In the genomic region with DNA sequence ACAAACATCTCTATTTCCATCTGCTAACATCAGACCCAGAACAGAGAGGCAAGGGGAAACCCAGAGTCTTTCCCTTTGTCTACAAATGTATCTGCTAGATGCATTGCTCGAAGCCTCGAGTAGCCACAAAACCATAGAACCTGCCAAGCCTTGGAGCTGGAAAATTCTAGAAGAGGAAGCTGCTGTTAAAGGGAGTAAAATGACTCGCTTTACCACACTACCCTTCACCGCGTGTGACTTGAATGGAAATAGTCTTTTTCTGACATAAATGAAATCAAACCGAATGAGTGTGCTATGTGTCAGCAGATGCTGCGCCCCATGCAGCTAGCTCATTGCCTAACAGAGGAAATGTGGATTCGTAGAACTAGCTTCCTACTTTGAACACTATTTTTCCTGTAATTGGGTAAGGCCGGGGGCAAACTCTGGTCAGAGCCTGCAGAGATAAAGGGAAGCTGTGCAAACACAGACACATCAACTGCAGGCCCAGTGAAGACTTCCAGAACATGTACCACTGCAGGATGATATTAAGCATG, we compare ENCODE assay signal across 12 mouse cellular contexts.
DNase-seq lines count a peak whose midpoint lies in the region; ATAC-seq and TF ChIP-seq lines count a peak whose summit lies in the region.
"Had no signal": no experiment of that assay in that cellular context is flagged by ENCODE, and none has a peak within 500 bp of the region (broad histone marks: within the 10 kb centered on the region; RNA-seq: fewer than 3 reads in every experiment).

No protein-coding gene starts in this region.

- H3K4me1 ChIP-seq in lung, embryonic 14.5 days (ENCODE audit: insufficient read depth): no peaks in the 10 kb centered on the region
- peaks cover 96% of the 10 kb centered on the region for H3K4me1 ChIP-seq in megakaryocyte, embryonic 14.5 days
- H3K4me1 ChIP-seq: neural tube, embryonic 13.5 days had no signal

- TF ChIP-seq CTCF in lung, embryonic 14.5 days (IDR thresholded peaks at IDR 0.05; ENCODE audit: low read depth): no peak

- no peak overlapping the region for H3K9ac ChIP-seq in lung, embryonic 14.5 days
- H3K9ac ChIP-seq: neural tube, embryonic 13.5 days had no signal

- ATAC-seq in lung, embryonic 14.5 days (ENCODE audit: insufficient read depth): no peak
- ATAC-seq in common myeloid progenitor, adult 5-6 weeks (replicated peaks; ENCODE audit: low read depth, poor library complexity, severe bottlenecking): peak; percentile 81

- H3K36me3 ChIP-seq in lung, embryonic 14.5 days (ENCODE audit: insufficient read depth): no peaks in the 10 kb centered on the region
- H3K36me3 ChIP-seq in megakaryocyte, embryonic 14.5 days (replicated peaks; ENCODE audit: low read length): no peaks in the 10 kb centered on the region
- H3K36me3 ChIP-seq: neural tube, embryonic 13.5 days had no signal

- peak; percentile 17 for DNase-seq in lung, embryonic 14.5 days
- no peak for DNase-seq in lung, postnatal 14 days
- DNase-seq in urinary bladder, postnatal 36 days (ENCODE audit: low spot score in 2 of 2): no peak
- DNase-seq in testis, postnatal 10 days (ENCODE audit: low spot score): no peak
- DNase-seq in cerebellum, postnatal 36 days: no peak
- DNase-seq: kidney, adult 18-20 months; right cerebral cortex, postnatal 4 days; thymus, postnatal 14 days had no signal

- H3K27me3 ChIP-seq in lung, embryonic 14.5 days (ENCODE audit: insufficient read depth, low read length): no peaks in the 10 kb centered on the region
- H3K27me3 ChIP-seq in megakaryocyte, embryonic 14.5 days (replicated peaks): no peaks in the 10 kb centered on the region
- H3K27me3 ChIP-seq: neural tube, embryonic 13.5 days had no signal

- no peak overlapping the region for H3K4me3 ChIP-seq in lung, embryonic 14.5 days (ENCODE audit: low read depth, low read length)
- peak overlapping the region; percentile 69 for H3K4me3 ChIP-seq in megakaryocyte, embryonic 14.5 days (replicated peaks)
- H3K4me3 ChIP-seq: left cerebral cortex, adult 2 months; neural tube, embryonic 13.5 days had no signal

- no peaks in the 10 kb centered on the region for H3K9me3 ChIP-seq in lung, embryonic 14.5 days (ENCODE audit: low read depth, low read length)
- H3K9me3 ChIP-seq in megakaryocyte, embryonic 14.5 days: no peaks in the 10 kb centered on the region
- H3K9me3 ChIP-seq: neural tube, embryonic 13.5 days had no signal

- no peak overlapping the region for H3K4me2 ChIP-seq in lung, embryonic 14.5 days
- H3K4me2 ChIP-seq: neural tube, embryonic 13.5 days had no signal

- no peak overlapping the region for H3K27ac ChIP-seq in lung, embryonic 14.5 days (ENCODE audit: low read depth)
- H3K27ac ChIP-seq: left cerebral cortex, adult 2 months; neural tube, embryonic 13.5 days had no signal

- WGBS in lung, embryonic 14.5 days: 75% methylated on average over 9 of the region's 9 CpGs
